Mouse (Mus musculus) kidney, embryonic 14.5 days (tissue): ENCODE data around the gene Gpr34. TPM values are rescaled to one million over a fixed set of nuclear protein-coding genes. Genes with fewer than 3 reads are reported as not detected.

Source experiments
- ATAC-seq: fragments of 200-750 bp; cut with Nextera tagmentation; 2 replicates; pipeline ENCODE4 v1.8.0; 2017; ENCODE audit warnings: moderate number of reproducible peaks, mild to moderate bottlenecking, moderate TSS enrichment, moderate library complexity; ENCODE audit not compliant: low FRiP score, low TSS enrichment
- H3K27ac ChIP-seq: fragments of 300-500 bp; sonication (generic); 2 replicates; pipeline ENCODE4 v1.5.1; 2014; ENCODE audit warnings: low read depth, mild to moderate bottlenecking, low read length, moderate library complexity, mixed read lengths
- H3K27me3 ChIP-seq: fragments of 300-500 bp; sonication (generic); 2 replicates; pipeline ENCODE4 v1.6.1; 2014; ENCODE audit warnings: mild to moderate bottlenecking, low read length; ENCODE audit not compliant: control insufficient read depth, insufficient read depth
- H3K36me3 ChIP-seq: fragments of 300-500 bp; sonication (generic); 2 replicates; pipeline ENCODE4 v1.6.1; 2014; ENCODE audit warnings: low read length, mixed read lengths; ENCODE audit not compliant: control insufficient read depth, insufficient read depth
- H3K4me1 ChIP-seq: fragments of 300-500 bp; sonication (generic); 2 replicates; pipeline ENCODE4 v1.6.1; 2014; ENCODE audit warnings: low read length, mixed read lengths; ENCODE audit not compliant: control insufficient read depth, insufficient read depth
- H3K4me2 ChIP-seq: fragments of 300-500 bp; sonication (generic); replicated peaks from 2 replicates; pipeline ENCODE4 v1.6.1; 2014; ENCODE audit warnings: low read depth, mild to moderate bottlenecking, low read length
- H3K4me3 ChIP-seq: fragments of 300-500 bp; sonication (generic); 2 replicates; pipeline ENCODE4 v1.5.1; 2014; ENCODE audit warnings: mild to moderate bottlenecking, low read length
- H3K9ac ChIP-seq: fragments of 300-500 bp; sonication (generic); 2 replicates; pipeline ENCODE4 v1.6.1; 2014; ENCODE audit warnings: low read depth, mild to moderate bottlenecking, low read length, moderate library complexity
- H3K9me3 ChIP-seq: fragments of 300-500 bp; sonication (generic); 2 replicates; pipeline ENCODE4 v1.6.1; 2016; ENCODE audit warnings: low read length; ENCODE audit not compliant: control insufficient read depth
- WGBS: fragments of 180-500 bp; shearing (Covaris S2); extraction: QIAGEN DNeasy Blood & Tissue Kit; methylation state at CpG from one replicate; pipeline ENCODE4 v1.1.7; 2014; 5-methylcytosine and 5-hydroxymethylcytosine counted together
- microRNA-seq: library from miRNA; unstranded; fragments of <30 nt; microRNA quantifications from one replicate; pipeline ENCODE4, GENCODE M21; 2016
- polyA plus RNA-seq: library from polyadenylated mRNA; unstranded; fragments of >200 nt; fragmentation: Nextera tagmentation; extraction: Ambion mirVana; gene quantifications from 2 replicates; pipeline ENCODE4 v1.2.1, GENCODE M21; 2014

Gpr34 gene
- polyA plus RNA-seq, 1 experiment from 2014 or later, result 2.5 TPM

DNA sequence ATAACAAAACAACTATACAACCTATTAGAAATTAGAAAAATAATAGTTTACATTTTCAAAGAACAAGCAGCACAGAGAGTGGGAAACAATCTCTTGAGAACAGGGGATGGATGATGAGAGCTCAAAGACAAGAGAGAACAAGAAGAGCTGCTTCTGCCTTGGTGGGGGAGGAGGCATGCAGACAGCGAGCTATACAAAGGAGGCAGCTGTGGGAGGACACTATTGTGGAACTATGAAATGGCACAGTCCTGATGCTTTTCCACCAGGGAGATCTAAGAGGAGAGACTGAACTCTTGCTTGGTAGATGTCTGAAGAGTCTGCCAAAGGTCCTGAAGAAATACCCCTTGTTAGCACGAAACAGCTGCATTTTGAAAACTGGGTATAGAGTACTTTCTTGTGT, 56.5 kb downstream of the Gpr34 start:
- Histone ChIP-seq H3K4me3 (no peak overlapping the region), H3K27me3 (no peaks in the 10 kb centered on the region), H3K4me1 (no peaks in the 10 kb centered on the region), H3K4me2 (no peak overlapping the region), H3K9ac (no peak overlapping the region), H3K9me3 (no peaks in the 10 kb centered on the region), H3K27ac (no peak overlapping the region), H3K36me3 (no peaks in the 10 kb centered on the region)
- 76% methylated on average over 2 of the region's 2 CpGs for WGBS
- ATAC-seq, result no peak

Small RNA genes within 50 kb of the gene (microRNA-seq; reads per million reads assigned to microRNA genes)
- gene Gm25246, result not detected

Other genes with a start within 250 kb of the Gpr34 start
- not detected in 2 replicates for gene Nyx, start 166.0 kb upstream of the Gpr34 start, polyA plus RNA-seq
- gene Gpr82, start 29.3 kb downstream of the Gpr34 start, polyA plus RNA-seq, result 0.81 and 0.89 TPM in 2 replicates
- 21.5 and 22.8 TPM in 2 replicates for gene Cask, start 219.3 kb downstream of the Gpr34 start, polyA plus RNA-seq